Mouse (Mus musculus): ENCODE measurements around the gene Cnp.

GRCm38 (mm10) chr11:100608796-100609195, 34.1 kb downstream of the Cnp start:
- TF ChIP-seq CTCF (IDR thresholded peaks at IDR 0.05; ENCODE audit: insufficient read depth, low read length) (no peak), POLR2A (IDR thresholded peaks at IDR 0.05; ENCODE audit: borderline replicate concordance, extremely low read depth, low read depth, low read length) (no peak)
